Mouse (Mus musculus): Measurements from ENCODE around the gene Cldn34d.

Gene Cldn34d

DNA sequence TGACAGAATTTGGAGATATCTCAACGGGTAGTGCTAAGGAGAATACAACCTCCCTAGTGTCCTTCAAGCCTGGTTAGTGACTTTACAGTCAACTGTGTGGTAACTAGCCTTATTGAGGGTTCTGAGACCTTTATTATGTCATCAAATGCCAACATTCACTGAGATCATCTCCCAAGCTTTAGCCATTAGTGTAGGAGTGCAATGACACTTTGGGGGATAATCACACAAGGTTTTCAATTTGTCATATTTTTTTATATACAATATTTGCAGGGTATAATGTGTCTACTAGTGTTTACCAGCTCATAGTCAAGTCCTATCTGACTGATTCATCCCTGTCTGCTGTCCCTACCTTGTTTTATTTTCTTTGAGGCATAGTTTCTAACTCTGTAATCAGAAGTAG is at the start of gene Cldn34d:
TSS of gene Cldn34d (minus strand) at position 101 of the 400 bp plus-strand sequence.
- no peak for DNase-seq (ENCODE audit: low read depth, low spot score)

DNA sequence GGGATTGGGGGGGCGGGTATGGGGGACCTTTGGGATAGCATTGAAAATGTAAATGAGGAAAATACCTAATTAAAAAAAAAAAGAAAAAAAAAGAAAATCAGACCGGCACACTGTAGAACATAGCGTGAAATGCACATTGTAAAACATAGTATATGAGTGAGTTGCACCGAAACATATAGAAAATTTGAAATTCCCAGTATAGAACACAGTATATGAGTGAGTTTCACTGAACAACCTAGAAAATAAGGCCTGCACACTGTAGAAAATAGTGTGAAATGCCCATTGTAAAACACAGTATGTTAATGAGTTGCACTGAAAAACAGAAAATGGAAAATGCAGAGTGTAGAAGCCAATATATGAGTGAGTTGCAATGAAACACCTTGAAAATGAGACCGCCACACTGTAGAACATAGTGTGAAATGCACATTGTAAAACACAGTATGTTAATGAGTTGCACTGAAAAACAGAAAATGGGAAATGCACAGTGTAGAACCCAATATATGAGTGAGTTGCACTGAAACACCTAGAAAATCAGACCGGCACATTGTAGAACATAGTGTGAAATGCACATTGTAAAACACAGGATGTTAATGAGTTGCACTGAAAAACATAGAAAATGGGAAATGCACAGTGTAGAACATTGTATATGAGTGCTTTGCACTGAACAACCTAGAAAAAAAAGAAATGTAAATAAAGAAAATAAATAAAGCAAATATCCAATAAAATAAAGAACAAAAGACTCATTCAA is 4.1 kb downstream of the Cldn34d start:
- DNase-seq (ENCODE audit: low read depth, low spot score), result peak; percentile 62
